Mouse (Mus musculus) heart, embryonic 15.5 days (tissue): ENCODE measurements around the gene Ly6g5c. TPM values are rescaled to one million over a fixed set of nuclear protein-coding genes. Genes with fewer than 3 reads are reported as not detected.

ENCODE experiments used
- ATAC-seq: fragments of 200-750 bp; cut with Nextera tagmentation; replicated peaks from 2 replicates; pipeline ENCODE4 v1.8.0; 2017; ENCODE audit warnings: low read depth, moderate TSS enrichment; ENCODE audit not compliant: insufficient number of reproducible peaks, insufficient read depth, low FRiP score
- H3K27ac ChIP-seq: fragments of 300-500 bp; sonication (generic); 2 replicates; pipeline ENCODE4 v1.5.1; 2015; ENCODE audit warnings: mild to moderate bottlenecking, inconsistent platforms
- H3K27me3 ChIP-seq: fragments of 300-500 bp; sonication (generic); 2 replicates; pipeline ENCODE4 v1.6.1; 2015; ENCODE audit warnings: inconsistent platforms
- H3K36me3 ChIP-seq: fragments of 300-500 bp; sonication (generic); 2 replicates; pipeline ENCODE4 v1.6.1; 2015; ENCODE audit warnings: mild to moderate bottlenecking, inconsistent platforms
- H3K4me1 ChIP-seq: fragments of 300-500 bp; sonication (generic); replicated peaks from 2 replicates; pipeline ENCODE4 v1.6.1; 2015; ENCODE audit warnings: inconsistent platforms
- H3K4me2 ChIP-seq: fragments of 300-500 bp; sonication (generic); 2 replicates; pipeline ENCODE4 v1.6.1; 2015; ENCODE audit warnings: inconsistent platforms, mild to moderate bottlenecking, moderate library complexity
- H3K4me3 ChIP-seq: fragments of 300-500 bp; sonication (generic); 2 replicates; pipeline ENCODE4 v1.5.1; 2015; ENCODE audit warnings: mild to moderate bottlenecking, inconsistent platforms
- H3K9ac ChIP-seq: fragments of 300-500 bp; sonication (generic); 2 replicates; pipeline ENCODE4 v1.6.1; 2015; ENCODE audit warnings: mild to moderate bottlenecking, inconsistent platforms
- H3K9me3 ChIP-seq: fragments of 300-500 bp; sonication (generic); replicated peaks from 2 replicates; pipeline ENCODE4 v1.6.1; 2016; ENCODE audit warnings: inconsistent platforms
- WGBS: fragments of 180-500 bp; shearing (Covaris S2); methylation state at CpG from one replicate; pipeline ENCODE4 v1.1.7; 2015; ENCODE audit warnings: mixed read lengths; 5-methylcytosine and 5-hydroxymethylcytosine counted together
- polyA plus RNA-seq: library from polyadenylated mRNA; unstranded; fragments of >200 nt; fragmentation: Nextera tagmentation; extraction: Ambion mirVana; gene quantifications from 2 replicates; pipeline ENCODE4 v1.2.1, GENCODE M21; 2015

The Ly6g5c gene
- polyA plus RNA-seq, 1 experiment from 2014 or later = not detected

- Histone ChIP-seq H3K27ac (no peak overlapping the region), H3K4me3 (no peak overlapping the region), H3K36me3 (peaks cover 16% of the 10 kb centered on the region), H3K27me3 (no peaks in the 10 kb centered on the region), H3K4me2 (no peak overlapping the region), H3K9ac (no peak overlapping the region), H3K4me1 (peaks cover 25% of the 10 kb centered on the region), H3K9me3 (no peaks in the 10 kb centered on the region)
- WGBS = 61% methylated on average over 11 of the region's 11 CpGs
- no peak for ATAC-seq
Measured at GRCm38 (mm10) chr17:35128996-35129395, 20.9 kb downstream of the Ly6g5c start.

DNA sequence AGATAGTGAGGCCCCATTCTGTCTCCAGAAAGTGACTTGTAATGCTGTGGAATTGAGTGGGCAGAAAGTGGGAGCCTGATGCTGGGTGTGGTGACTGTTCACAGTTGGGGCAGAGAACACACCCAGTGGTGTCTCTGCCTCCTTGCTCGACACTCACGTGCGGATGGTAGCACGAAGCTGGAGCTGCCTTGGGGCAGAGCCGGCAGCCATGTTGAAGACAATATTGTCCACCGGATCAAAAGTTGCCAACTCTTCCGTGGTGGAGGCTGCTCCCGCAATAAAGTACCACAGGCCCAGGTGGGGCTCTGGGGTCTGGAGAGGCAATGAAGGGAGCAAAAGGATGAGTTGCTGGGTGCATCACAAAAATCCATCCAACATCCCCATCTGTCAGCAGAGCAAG, 23.0 kb downstream of the Ly6g5c start:
- Histone ChIP-seq H3K27me3 (no peaks in the 10 kb centered on the region), H3K36me3 (peaks cover 12% of the 10 kb centered on the region), H3K4me1 (peaks cover 18% of the 10 kb centered on the region), H3K9ac (no peak overlapping the region), H3K4me2 (no peak overlapping the region), H3K27ac (no peak overlapping the region), H3K9me3 (no peaks in the 10 kb centered on the region), H3K4me3 (no peak overlapping the region)
- ATAC-seq = no peak
- WGBS = 88% methylated on average over 8 of the region's 8 CpGs

DNA sequence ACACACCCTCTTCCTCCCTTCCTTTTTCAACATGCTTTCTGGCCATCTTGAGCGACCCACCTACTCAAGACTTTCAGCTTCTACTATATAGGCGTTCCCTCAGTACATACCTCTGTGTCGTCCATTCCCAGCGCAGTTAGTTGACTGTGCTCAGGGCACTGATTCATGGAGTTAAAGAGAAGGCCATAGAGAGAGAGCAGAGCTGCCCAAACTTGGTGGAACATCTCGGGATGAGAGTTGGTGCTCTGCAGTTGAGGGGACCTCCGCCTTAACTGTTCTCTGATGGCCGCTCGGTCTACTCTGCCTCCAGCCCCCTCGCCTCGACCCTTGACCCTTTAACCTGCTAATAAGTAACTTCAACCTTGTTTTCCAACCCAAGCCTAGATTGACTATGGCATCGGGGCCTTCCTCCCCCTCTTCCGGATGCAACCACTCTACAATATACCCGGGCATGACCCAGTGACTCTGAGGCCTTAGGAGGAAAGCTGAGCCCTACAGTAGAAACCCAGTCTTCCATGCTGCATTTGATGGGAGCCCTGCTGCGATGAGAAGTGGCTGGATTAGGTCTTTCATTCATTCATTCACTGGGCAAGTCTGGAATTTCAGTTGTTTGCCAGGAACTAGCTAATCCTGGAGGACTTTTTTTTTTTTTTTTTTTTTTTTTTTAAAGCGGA, 23.6 kb downstream of the Ly6g5c start, which contains the start of gene Apom:
Gene Apom (minus strand): TSS at position 551 of the 674 bp plus-strand sequence.
- Histone ChIP-seq H3K27ac (no peak within 1 kb of the TSS), H3K4me2 (no peak within 1 kb of the TSS), H3K4me3 (no peak within 1 kb of the TSS), H3K4me1 (peaks cover 22% of the 10 kb centered on the region), H3K9me3 (no peaks in the 10 kb centered on the region), H3K9ac (no peak within 1 kb of the TSS), H3K27me3 (no peaks in the 10 kb centered on the region), H3K36me3 (peaks cover 12% of the 10 kb centered on the region)
- 79% methylated on average over 15 of the region's 15 CpGs for WGBS
- no peak for ATAC-seq

DNA sequence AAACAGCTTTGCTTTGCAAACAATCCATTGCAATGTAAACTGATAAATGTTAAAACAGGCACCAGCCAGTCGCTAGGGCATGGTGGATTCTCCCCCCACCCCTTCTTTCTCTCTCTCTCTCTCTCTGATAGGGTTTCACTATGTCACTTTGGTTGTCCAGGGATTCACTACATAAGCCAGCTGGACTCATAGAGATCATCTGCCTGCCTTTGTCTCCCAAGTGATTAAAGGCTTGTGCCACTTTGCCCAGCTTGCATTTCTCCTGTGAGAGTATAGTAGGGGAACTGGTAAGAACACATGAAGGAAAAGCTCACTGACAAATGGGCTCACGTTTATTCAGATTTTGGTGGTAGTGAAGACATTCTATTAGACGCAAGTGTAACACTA, 24.1 kb downstream of the Ly6g5c start:
- Histone ChIP-seq H3K4me2 (no peak overlapping the region), H3K9me3 (no peaks in the 10 kb centered on the region), H3K27me3 (no peaks in the 10 kb centered on the region), H3K27ac (no peak overlapping the region), H3K4me1 (peaks cover 22% of the 10 kb centered on the region), H3K9ac (no peak overlapping the region), H3K4me3 (no peak overlapping the region), H3K36me3 (peaks cover 12% of the 10 kb centered on the region)
- no peak for ATAC-seq
- WGBS = 75% methylated on average over 3 of the region's 3 CpGs

GRCm38 (mm10) chr17:35133517-35133916, 25.4 kb downstream of the Ly6g5c start:
- peaks cover 16% of the 10 kb centered on the region for H3K36me3 ChIP-seq
- H3K27me3 ChIP-seq = no peaks in the 10 kb centered on the region
- H3K9me3 ChIP-seq = no peaks in the 10 kb centered on the region
- ATAC-seq = no peak
- H3K27ac ChIP-seq = no peak overlapping the region
- WGBS = 94% methylated on average over 7 of the region's 7 CpGs
- H3K4me3 ChIP-seq = no peak overlapping the region
- no peak overlapping the region for H3K4me2 ChIP-seq
- peaks cover 15% of the 10 kb centered on the region for H3K4me1 ChIP-seq
- H3K9ac ChIP-seq = no peak overlapping the region

GRCm38 (mm10) chr17:35134801-35135590, 26.9 kb downstream of the Ly6g5c start, which contains the start of gene Bag6:
Bag6 (plus strand) TSS chr17:35135178.
- peaks cover 14% of the 10 kb centered on the region for H3K4me1 ChIP-seq
- H3K4me2 ChIP-seq = peak within 1 kb of the TSS; percentile 73
- no peaks in the 10 kb centered on the region for H3K9me3 ChIP-seq
- under 1% methylated on average over 66 of the region's 66 CpGs for WGBS
- ATAC-seq = peak; percentile 95
- peak within 1 kb of the TSS; percentile 82 for H3K9ac ChIP-seq
- peak within 1 kb of the TSS; percentile 88 for H3K4me3 ChIP-seq
- H3K36me3 ChIP-seq = peaks cover 25% of the 10 kb centered on the region
- H3K27me3 ChIP-seq = no peaks in the 10 kb centered on the region
- peak within 1 kb of the TSS; percentile 99 for H3K27ac ChIP-seq

DNA sequence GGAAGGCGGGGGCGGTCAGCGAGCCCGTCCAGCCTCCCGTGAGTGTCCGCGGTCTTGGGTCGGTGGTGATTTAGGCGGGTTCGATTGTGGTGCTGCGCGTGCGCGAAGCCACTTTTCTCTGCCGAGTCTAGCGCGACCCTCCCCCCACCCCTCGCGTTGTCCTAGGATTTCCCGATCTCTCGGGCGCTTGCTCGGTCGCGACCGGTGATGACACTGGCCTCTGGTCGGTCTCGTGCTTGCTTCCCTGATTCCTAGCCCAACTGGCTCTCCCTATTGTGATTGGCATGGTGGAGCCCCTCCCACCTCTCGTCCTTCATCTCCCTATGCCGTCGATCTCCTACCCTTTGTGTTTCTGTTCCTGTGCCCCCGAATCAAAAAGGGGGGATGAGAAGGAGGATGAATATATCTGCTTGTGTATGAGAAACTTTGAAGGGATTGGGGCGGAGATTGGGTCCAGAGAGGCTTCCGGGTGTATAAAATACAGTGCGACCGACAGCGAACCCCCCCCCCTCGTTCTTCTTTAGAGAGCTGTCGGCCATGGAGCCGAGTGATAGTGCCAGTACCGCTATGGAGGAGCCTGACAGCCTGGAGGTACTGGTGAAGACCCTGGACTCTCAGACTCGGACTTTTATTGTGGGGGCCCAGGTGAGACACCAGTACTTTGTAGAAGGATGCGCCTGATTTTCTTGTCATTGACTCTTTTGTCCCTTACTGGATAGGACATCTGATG, 27.7 kb downstream of the Ly6g5c start:
- H3K9ac ChIP-seq = peak overlapping the region; percentile 82
- H3K4me2 ChIP-seq = peak overlapping the region; percentile 73
- peak; percentile 60 for ATAC-seq
- H3K27ac ChIP-seq = peak overlapping the region; percentile 99
- no peaks in the 10 kb centered on the region for H3K9me3 ChIP-seq
- no peaks in the 10 kb centered on the region for H3K27me3 ChIP-seq
- peak overlapping the region; percentile 88 for H3K4me3 ChIP-seq
- H3K4me1 ChIP-seq = peaks cover 14% of the 10 kb centered on the region
- peaks cover 26% of the 10 kb centered on the region for H3K36me3 ChIP-seq
- WGBS = under 1% methylated on average over 42 of the region's 43 CpGs

DNA sequence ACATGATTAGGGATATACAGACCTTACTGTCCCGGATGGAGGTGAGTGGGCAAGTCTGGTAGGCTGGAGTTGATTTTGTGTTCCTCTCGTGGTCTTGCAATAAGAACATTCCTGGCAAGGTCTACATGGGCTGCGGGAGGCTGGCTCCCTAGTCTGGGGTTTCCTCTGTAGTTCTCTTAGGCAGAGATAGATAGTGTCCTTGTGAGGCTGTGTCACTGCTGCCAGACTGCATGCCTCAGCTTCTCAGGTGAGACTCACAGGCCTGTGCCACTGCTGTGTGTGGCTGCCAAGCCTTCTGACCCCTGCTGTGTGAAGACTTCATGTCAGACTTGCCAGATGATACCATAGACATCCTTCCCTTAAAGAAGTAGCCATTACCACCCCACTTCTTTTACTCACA, 31.2 kb downstream of the Ly6g5c start:
- ATAC-seq = no peak
- Histone ChIP-seq H3K4me1 (peaks cover 14% of the 10 kb centered on the region), H3K4me2 (no peak overlapping the region), H3K9me3 (no peaks in the 10 kb centered on the region; the same call in 1 of the 2 replicates), H3K4me3 (no peak overlapping the region), H3K36me3 (peaks cover 61% of the 10 kb centered on the region), H3K27me3 (no peaks in the 10 kb centered on the region), H3K9ac (no peak overlapping the region), H3K27ac (no peak overlapping the region)
- 91% methylated on average over 3 of the region's 3 CpGs for WGBS

DNA sequence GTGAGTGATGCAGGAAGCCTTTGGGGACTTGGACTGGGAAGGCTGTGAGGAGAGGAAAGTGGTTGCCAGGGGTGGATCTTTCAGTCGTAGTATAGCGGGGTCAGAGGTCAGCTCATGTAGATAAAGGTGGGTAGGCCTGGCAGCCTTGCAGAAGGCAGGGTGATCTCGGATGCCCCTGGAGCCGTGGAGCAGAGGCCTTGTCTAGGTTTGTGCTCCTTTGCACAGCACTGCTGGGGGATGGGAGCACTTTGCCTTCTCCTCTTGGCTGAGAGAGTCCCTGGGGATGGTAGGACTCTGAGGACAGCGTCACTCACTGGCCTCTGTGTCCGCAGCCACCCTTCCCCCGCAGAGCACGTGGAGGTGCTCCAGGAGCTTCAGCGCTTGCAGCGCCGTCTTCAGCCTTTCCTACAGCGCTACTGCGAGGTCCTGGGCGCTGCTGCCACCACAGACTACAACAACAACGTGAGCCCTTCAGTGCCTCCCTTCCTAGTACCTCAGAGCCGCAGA, 32.5 kb downstream of the Ly6g5c start:
- no peak overlapping the region for H3K27ac ChIP-seq
- H3K36me3 ChIP-seq = peaks cover 74% of the 10 kb centered on the region
- no peaks in the 10 kb centered on the region for H3K27me3 ChIP-seq
- WGBS = 71% methylated on average over 16 of the region's 16 CpGs
- no peak overlapping the region for H3K9ac ChIP-seq
- no peak for ATAC-seq
- H3K4me3 ChIP-seq = no peak overlapping the region
- H3K4me2 ChIP-seq = no peak overlapping the region
- peaks cover 14% of the 10 kb centered on the region for H3K4me1 ChIP-seq
- no peaks in the 10 kb centered on the region; the same call in 1 of the 2 replicates for H3K9me3 ChIP-seq

- H3K27me3 ChIP-seq = no peaks in the 10 kb centered on the region
- peaks cover 88% of the 10 kb centered on the region for H3K36me3 ChIP-seq
- no peak overlapping the region for H3K4me2 ChIP-seq
- H3K4me3 ChIP-seq = no peak overlapping the region
- H3K27ac ChIP-seq = no peak overlapping the region
- H3K4me1 ChIP-seq = peaks cover 6% of the 10 kb centered on the region
- ATAC-seq = no peak
- 90% methylated on average over 6 of the region's 6 CpGs for WGBS
- no peaks in the 10 kb centered on the region; the same call in 1 of the 2 replicates for H3K9me3 ChIP-seq
- H3K9ac ChIP-seq = no peak overlapping the region
Measured at GRCm38 (mm10) chr17:35141971-35142370, 33.9 kb downstream of the Ly6g5c start.

- no peak for ATAC-seq
- Histone ChIP-seq H3K36me3 (peaks cover 98% of the 10 kb centered on the region), H3K4me2 (no peak overlapping the region), H3K4me1 (no peaks in the 10 kb centered on the region), H3K9me3 (no peaks in the 10 kb centered on the region; the same call in 1 of the 2 replicates), H3K27me3 (no peaks in the 10 kb centered on the region), H3K9ac (no peak overlapping the region), H3K27ac (no peak overlapping the region), H3K4me3 (no peak overlapping the region)
- 84% methylated on average over 5 of the region's 5 CpGs for WGBS
Measured at GRCm38 (mm10) chr17:35146139-35146538, 38.1 kb downstream of the Ly6g5c start.
